Mouse (Mus musculus) lung, embryonic 16.5 days (tissue): ENCODE measurements around the gene Plk5. TPM values are rescaled to one million over a fixed set of nuclear protein-coding genes. Genes with fewer than 3 reads are reported as not detected.

Experiments used
- ATAC-seq: fragments of 200-750 bp; cut with Nextera tagmentation; 2 replicates; pipeline ENCODE4 v1.8.0; 2017; ENCODE audit warnings: low read depth, mild to moderate bottlenecking, moderate library complexity
- H3K27ac ChIP-seq: fragments of 300-500 bp; sonication (generic); 2 replicates; pipeline ENCODE4 v1.5.1; 2014; ENCODE audit warnings: mild to moderate bottlenecking, control low read depth, low read length
- H3K27me3 ChIP-seq: fragments of 300-500 bp; sonication (generic); 2 replicates; pipeline ENCODE4 v1.6.1; 2014; ENCODE audit warnings: low read depth, low read length, mixed read lengths; ENCODE audit not compliant: control insufficient read depth, insufficient read depth
- H3K36me3 ChIP-seq: fragments of 300-500 bp; sonication (generic); 2 replicates; pipeline ENCODE4 v1.6.1; 2014; ENCODE audit warnings: low read length; ENCODE audit not compliant: control insufficient read depth, insufficient read depth
- H3K4me1 ChIP-seq: fragments of 300-500 bp; sonication (generic); replicated peaks from 2 replicates; pipeline ENCODE4 v1.6.1; 2014; ENCODE audit warnings: low read length, mixed read lengths; ENCODE audit not compliant: control insufficient read depth, insufficient read depth
- H3K4me2 ChIP-seq: fragments of 300-500 bp; sonication (generic); 2 replicates; pipeline ENCODE4 v1.6.1; 2014; ENCODE audit warnings: low read depth, low read length, control low read depth
- H3K4me3 ChIP-seq: fragments of 300-500 bp; sonication (generic); 2 replicates; pipeline ENCODE4 v1.5.1; 2014; ENCODE audit warnings: mild to moderate bottlenecking, low read length, control low read depth
- H3K9ac ChIP-seq: fragments of 300-500 bp; sonication (generic); 2 replicates; pipeline ENCODE4 v1.6.1; 2014; ENCODE audit warnings: low read length, control low read depth
- H3K9me3 ChIP-seq: fragments of 300-500 bp; sonication (generic); 2 replicates; pipeline ENCODE4 v1.6.1; 2016; ENCODE audit warnings: low read length; ENCODE audit not compliant: control insufficient read depth
- WGBS: fragments of 180-500 bp; shearing (Covaris S2); extraction: QIAGEN DNeasy Blood & Tissue Kit; methylation state at CpG from one replicate; pipeline ENCODE4 v1.1.7; 2014; 5-methylcytosine and 5-hydroxymethylcytosine counted together
- polyA plus RNA-seq: library from polyadenylated mRNA; unstranded; fragments of >200 nt; fragmentation: Nextera tagmentation; extraction: Ambion mirVana; gene quantifications from 2 replicates; pipeline ENCODE4 v1.2.1, GENCODE M21; 2015

The Plk5 gene
- polyA plus RNA-seq, 1 experiment from 2014 or later: 0.48 TPM

GRCm38 (mm10) chr10:80363734-80364133, 7.5 kb downstream of the Plk5 start:
- H3K27me3 ChIP-seq: peaks cover 1% of the 10 kb centered on the region; the same call in 1 of the 2 replicates
- no peak for ATAC-seq
- H3K9ac ChIP-seq: no peak overlapping the region
- H3K27ac ChIP-seq: no peak overlapping the region
- H3K4me1 ChIP-seq: no peaks in the 10 kb centered on the region
- H3K36me3 ChIP-seq: no peaks in the 10 kb centered on the region
- 39% methylated on average over 6 of the region's 6 CpGs for WGBS
- no peak overlapping the region for H3K4me3 ChIP-seq
- H3K9me3 ChIP-seq: no peaks in the 10 kb centered on the region; the same call in 1 of the 2 replicates
- H3K4me2 ChIP-seq: no peak overlapping the region

GRCm38 (mm10) chr10:80365736-80366135, 9.5 kb downstream of the Plk5 start:
- H3K9ac ChIP-seq: no peak overlapping the region
- no peak overlapping the region for H3K4me3 ChIP-seq
- no peak for ATAC-seq
- H3K27me3 ChIP-seq: no peaks in the 10 kb centered on the region; the same call in 1 of the 2 replicates
- H3K9me3 ChIP-seq: no peaks in the 10 kb centered on the region; the same call in 1 of the 2 replicates
- H3K27ac ChIP-seq: no peak overlapping the region
- no peaks in the 10 kb centered on the region for H3K4me1 ChIP-seq
- no peak overlapping the region for H3K4me2 ChIP-seq
- 60% methylated on average over 6 of the region's 6 CpGs for WGBS
- H3K36me3 ChIP-seq: no peaks in the 10 kb centered on the region

GRCm38 (mm10) chr10:80367954-80368353, 11.7 kb downstream of the Plk5 start:
- Histone ChIP-seq H3K27me3 (no peaks in the 10 kb centered on the region; the same call in 1 of the 2 replicates), H3K27ac (no peak overlapping the region), H3K36me3 (no peaks in the 10 kb centered on the region), H3K4me1 (peaks cover 5% of the 10 kb centered on the region), H3K9ac (no peak overlapping the region), H3K4me2 (no peak overlapping the region), H3K9me3 (no peaks in the 10 kb centered on the region; the same call in 1 of the 2 replicates), H3K4me3 (no peak overlapping the region)
- WGBS: 43% methylated on average over 5 of the region's 5 CpGs
- ATAC-seq: no peak

- H3K27me3 ChIP-seq: no peaks in the 10 kb centered on the region; the same call in 1 of the 2 replicates
- no peak overlapping the region for H3K4me2 ChIP-seq
- ATAC-seq: no peak
Observed at GRCm38 (mm10) chr10:80368392-80368791, 12.1 kb downstream of the Plk5 start.

GRCm38 (mm10) chr10:80369995-80370747, 13.9 kb downstream of the Plk5 start:
- 69% methylated on average over 21 of the region's 21 CpGs for WGBS

More at GRCm38 (mm10) chr10:80368392-80368791, 12.1 kb downstream of the Plk5 start:
- H3K4me3 ChIP-seq: no peak overlapping the region
- H3K27ac ChIP-seq: no peak overlapping the region
- no peaks in the 10 kb centered on the region; the same call in 1 of the 2 replicates for H3K9me3 ChIP-seq
- H3K9ac ChIP-seq: no peak overlapping the region
- WGBS: 81% methylated on average over 6 of the region's 6 CpGs
- H3K4me1 ChIP-seq: peaks cover 5% of the 10 kb centered on the region
- H3K36me3 ChIP-seq: no peaks in the 10 kb centered on the region

GRCm38 (mm10) chr10:80371411-80371966, 15.2 kb downstream of the Plk5 start:
- Histone ChIP-seq H3K36me3 (no peaks in the 10 kb centered on the region), H3K4me1 (peaks cover 5% of the 10 kb centered on the region), H3K9ac (0 out of 2 replicates have a peak overlapping the region, but pooled peaks have one; percentile 37), H3K4me2 (peak overlapping the region; percentile 37), H3K27ac (no peak overlapping the region; the same call in 1 of the 2 replicates), H3K27me3 (no peaks in the 10 kb centered on the region), H3K9me3 (no peaks in the 10 kb centered on the region; the same call in 1 of the 2 replicates), H3K4me3 (peak overlapping the region; percentile 38)
- 3% methylated on average over 12 of the region's 12 CpGs for WGBS
- ATAC-seq: peak; percentile 69

More at GRCm38 (mm10) chr10:80369995-80370747, 13.9 kb downstream of the Plk5 start:
- Histone ChIP-seq H3K4me3 (no peak overlapping the region), H3K27me3 (no peaks in the 10 kb centered on the region; the same call in 1 of the 2 replicates), H3K4me1 (peaks cover 5% of the 10 kb centered on the region), H3K9ac (no peak overlapping the region), H3K4me2 (no peak overlapping the region), H3K9me3 (no peaks in the 10 kb centered on the region; the same call in 1 of the 2 replicates), H3K27ac (no peak overlapping the region), H3K36me3 (no peaks in the 10 kb centered on the region)
- no peak for ATAC-seq

- H3K36me3 ChIP-seq: no peaks in the 10 kb centered on the region
- H3K27me3 ChIP-seq: no peaks in the 10 kb centered on the region
- ATAC-seq: no peak
- WGBS: 48% methylated on average over 9 of the region's 9 CpGs
- peaks cover 5% of the 10 kb centered on the region for H3K4me1 ChIP-seq
- no peak overlapping the region for H3K4me3 ChIP-seq
- H3K9me3 ChIP-seq: no peaks in the 10 kb centered on the region; the same call in 1 of the 2 replicates
- peak overlapping the region; percentile 37 for H3K4me2 ChIP-seq
- no peak overlapping the region; the same call in 1 of the 2 replicates for H3K27ac ChIP-seq
- no peak overlapping the region for H3K9ac ChIP-seq
Observed at GRCm38 (mm10) chr10:80371983-80372382, 15.7 kb downstream of the Plk5 start.

GRCm38 (mm10) chr10:80372706-80373105, 16.4 kb downstream of the Plk5 start:
- ATAC-seq: no peak
- Histone ChIP-seq H3K36me3 (no peaks in the 10 kb centered on the region), H3K4me1 (peaks cover 5% of the 10 kb centered on the region), H3K4me3 (no peak overlapping the region), H3K27me3 (no peaks in the 10 kb centered on the region), H3K9me3 (no peaks in the 10 kb centered on the region; the same call in 1 of the 2 replicates), H3K9ac (no peak overlapping the region), H3K27ac (no peak overlapping the region), H3K4me2 (no peak overlapping the region)
- WGBS: 83% methylated on average over 6 of the region's 6 CpGs

GRCm38 (mm10) chr10:80374063-80374462, 17.8 kb downstream of the Plk5 start:
- H3K9ac ChIP-seq: no peak overlapping the region
- H3K4me3 ChIP-seq: no peak overlapping the region
- H3K4me2 ChIP-seq: no peak overlapping the region
- 0 out of 2 replicates have a peak, but pooled peaks have one; percentile 34 for ATAC-seq
- H3K4me1 ChIP-seq: peaks cover 5% of the 10 kb centered on the region
- 27% methylated on average over 6 of the region's 6 CpGs for WGBS
- H3K27me3 ChIP-seq: no peaks in the 10 kb centered on the region
- H3K27ac ChIP-seq: no peak overlapping the region
- no peaks in the 10 kb centered on the region for H3K9me3 ChIP-seq
- no peaks in the 10 kb centered on the region for H3K36me3 ChIP-seq
